Mouse (Mus musculus): ENCODE results near the gene Prl2c3.
"Not testable (repeated sequence)": the region's sequence is repeated elsewhere in the genome, so short reads cannot be mapped to it uniquely, and the experiment has no call there.

Prl2c3 gene

GRCm38 (mm10) chr13:12799979-12800378 is at the start of gene Prl2c3:
TSS of gene Prl2c3 (minus strand) at chr13:12800079.
- not testable (repeated sequence) for DNase-seq (ENCODE audit: low spot score in 2 of 2)

DNA sequence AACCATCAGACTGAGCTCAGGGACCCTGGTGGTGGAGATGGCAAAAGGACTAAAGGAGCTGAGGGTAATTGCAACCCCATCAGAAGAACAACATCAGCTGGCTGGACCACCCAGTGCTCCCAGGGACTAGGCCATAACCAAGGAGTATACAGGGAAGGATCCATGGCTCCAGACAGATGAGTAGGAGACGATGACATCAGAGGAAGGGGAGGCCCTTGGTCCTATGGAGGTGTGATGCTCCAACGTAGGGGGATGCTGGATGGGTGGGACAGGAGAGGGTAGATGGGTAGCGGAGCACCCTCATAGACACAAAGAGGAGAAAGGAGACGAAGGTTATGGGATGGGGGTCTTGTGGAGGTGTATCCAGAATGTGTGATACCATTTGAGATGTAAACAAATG is 48.4 kb upstream of the Prl2c3 start:
- not testable (repeated sequence) for DNase-seq (ENCODE audit: low spot score in 2 of 2)

DNA sequence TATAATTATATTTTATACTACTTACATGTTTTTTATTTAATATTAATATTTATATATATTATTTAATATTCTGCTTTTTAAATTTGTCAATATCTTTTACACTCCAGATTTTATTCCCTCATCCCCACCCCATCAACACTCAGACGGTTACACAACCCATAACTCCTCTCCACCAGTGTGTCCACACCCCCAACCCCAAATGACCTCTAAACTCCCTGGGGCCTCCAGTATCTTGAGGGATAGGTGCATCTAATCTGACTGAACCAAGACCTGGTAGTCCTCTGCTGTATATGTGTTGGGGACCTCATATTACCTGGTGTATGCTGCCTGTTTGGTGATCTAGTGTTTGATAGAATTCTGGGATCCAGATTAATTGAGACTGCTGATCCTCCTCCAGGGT is 44.8 kb upstream of the Prl2c3 start:
- DNase-seq (ENCODE audit: low spot score in 2 of 2), result not testable (repeated sequence)

DNA sequence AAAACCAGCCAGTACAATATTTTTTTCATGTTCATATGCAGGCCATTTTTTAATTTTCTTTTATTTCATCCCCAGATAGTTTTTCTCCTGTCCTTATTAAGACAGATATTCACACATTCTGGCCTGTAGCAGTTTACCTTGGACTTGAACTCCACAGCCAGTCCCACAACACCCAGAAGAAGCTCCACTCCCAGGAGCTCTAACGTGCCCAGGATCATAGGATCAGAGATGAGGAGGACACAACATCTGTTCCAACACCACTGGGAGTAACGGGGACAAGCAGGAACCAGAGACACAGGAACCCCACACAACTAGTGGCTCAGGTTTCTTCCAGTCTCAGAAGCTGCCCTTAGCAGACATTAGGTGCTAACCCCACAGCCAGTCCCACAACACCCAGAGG is 37.7 kb upstream of the Prl2c3 start:
- not testable (repeated sequence) for DNase-seq (ENCODE audit: low spot score in 2 of 2)

- no peak for DNase-seq (ENCODE audit: low spot score in 2 of 2)
Measured at GRCm38 (mm10) chr13:12831769-12832168, 31.9 kb upstream of the Prl2c3 start.

DNA sequence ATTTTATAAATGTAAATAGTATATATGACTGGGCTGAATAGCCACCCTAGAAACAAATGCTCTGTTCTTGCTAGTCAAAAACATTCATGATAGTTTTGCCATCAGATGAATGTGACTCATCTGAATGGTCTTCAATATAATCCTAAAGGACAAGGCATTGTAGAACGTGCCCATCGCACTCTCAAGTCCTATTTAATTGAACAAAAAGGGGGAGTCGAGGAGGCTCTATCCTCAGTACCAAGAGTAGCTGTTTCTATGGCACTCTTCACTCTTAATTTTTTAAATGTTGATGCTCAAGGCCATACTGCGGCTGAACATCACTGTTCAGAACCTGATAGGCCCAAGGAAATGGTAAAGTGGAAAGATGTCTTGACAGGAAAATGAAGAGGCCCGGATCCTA is 29.2 kb upstream of the Prl2c3 start:
- DNase-seq (ENCODE audit: low spot score in 2 of 2), result no peak

DNA sequence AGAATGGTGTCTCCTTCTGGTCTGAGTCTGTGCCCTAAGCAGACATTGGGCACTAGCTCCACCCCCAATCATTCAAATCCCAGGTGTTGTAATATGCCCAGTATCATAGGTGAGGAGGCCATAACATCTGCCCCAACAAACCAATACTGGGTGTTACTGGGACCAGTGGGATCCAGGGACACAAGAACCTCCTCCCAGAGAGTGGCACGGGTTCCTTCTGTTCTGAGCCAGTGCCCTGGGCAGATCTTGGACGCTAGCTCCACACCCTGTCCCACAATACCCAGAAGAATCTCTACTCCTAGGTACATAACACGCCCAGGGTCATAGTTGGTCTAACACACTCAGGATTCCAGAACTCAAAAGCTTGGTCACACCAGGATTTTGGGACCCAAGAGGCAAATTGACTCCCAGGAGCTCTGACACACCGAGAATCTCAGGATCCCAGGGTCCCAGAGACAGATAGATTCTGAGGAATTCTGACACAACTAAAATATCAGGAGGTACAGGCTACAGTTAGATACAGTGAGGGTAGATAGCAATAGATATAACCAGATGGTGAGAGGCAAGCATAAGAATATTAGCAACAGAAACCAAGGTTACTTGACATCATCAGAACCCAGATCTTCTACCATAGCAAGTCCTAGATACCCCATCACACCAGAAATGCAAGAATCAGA is 24.8 kb upstream of the Prl2c3 start:
- not testable (repeated sequence) for DNase-seq (ENCODE audit: low spot score in 2 of 2)

- not testable (repeated sequence) for DNase-seq (ENCODE audit: low spot score in 2 of 2)
Measured at GRCm38 (mm10) chr13:12813734-12814424, 14.0 kb upstream of the Prl2c3 start.

- no peak for DNase-seq (ENCODE audit: low spot score in 2 of 2)
Measured at GRCm38 (mm10) chr13:12809591-12809990, 9.7 kb upstream of the Prl2c3 start.

DNA sequence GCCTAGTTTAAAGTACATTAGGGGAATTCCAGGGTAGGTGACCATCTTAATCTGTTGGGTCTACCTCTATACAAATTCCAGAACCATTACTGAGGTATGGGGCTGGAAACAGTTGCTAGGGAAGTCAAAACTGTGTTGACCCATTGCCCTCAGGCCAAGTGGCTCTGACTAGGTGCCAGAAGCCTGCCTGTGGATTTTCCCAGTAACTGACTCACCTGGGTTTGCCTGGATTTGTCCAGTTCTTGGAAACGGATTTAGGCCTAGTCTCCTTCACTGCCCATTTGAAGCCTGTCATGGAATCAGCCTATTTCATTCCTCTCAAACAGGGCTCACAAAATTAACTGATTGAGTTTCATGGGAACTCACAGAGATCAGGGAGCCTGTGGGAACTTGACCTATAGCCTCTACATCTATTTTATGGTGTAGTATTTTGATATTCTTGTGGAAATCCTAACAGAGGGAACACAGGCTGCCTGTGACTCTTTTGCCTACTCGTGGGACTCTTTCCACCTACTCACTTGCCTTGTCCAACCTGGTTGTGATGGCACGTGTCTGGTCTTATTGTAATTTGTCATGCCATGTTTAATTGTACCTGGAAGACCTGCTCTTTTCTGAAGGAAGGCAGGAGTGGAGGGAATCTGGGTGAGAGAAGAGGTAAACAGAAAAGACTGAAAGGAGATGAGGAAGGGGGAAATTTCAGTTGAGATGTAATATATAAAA is 9.1 kb upstream of the Prl2c3 start:
- DNase-seq (ENCODE audit: low spot score in 2 of 2), result not testable (repeated sequence)

GRCm38 (mm10) chr13:12806496-12806895 is 6.6 kb upstream of the Prl2c3 start:
- DNase-seq (ENCODE audit: low spot score in 2 of 2), result not testable (repeated sequence)

DNA sequence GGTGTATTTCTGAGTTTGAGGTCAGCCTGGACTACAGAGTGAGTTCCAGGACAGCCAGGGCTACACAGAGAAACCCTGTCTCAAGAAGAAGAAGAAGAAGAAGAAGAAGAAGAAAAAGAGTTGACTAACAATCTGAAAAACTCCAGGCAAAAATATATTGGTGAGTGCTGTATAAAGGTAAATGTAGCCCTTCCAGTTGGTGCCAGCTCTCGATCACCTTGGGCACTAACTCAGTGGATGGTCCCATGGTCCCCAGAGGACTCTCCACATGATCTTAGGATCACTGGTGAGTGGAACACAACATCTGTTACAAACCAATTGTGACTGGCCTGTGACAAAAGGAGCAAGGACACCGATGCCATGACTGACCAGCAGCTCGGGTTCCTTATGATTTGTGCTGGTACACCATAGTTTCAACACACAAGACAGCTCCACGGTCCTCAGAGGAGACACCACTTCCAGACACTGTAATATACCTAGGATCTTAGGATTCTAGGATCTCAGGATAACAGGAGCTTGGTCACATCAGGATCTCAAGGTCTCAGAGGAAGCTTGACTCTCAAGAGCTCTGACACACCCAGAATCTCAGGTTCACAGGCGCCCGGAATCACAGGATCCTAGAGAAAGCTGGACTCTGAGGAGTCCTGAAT is 30.3 kb downstream of the Prl2c3 start:
- DNase-seq (ENCODE audit: low spot score in 2 of 2), result not testable (repeated sequence)

Measured in spleen, postnatal 14 days (tissue).